Mouse (Mus musculus): ENCODE measurements at regions not wholly inside any gene's neighbourhood (a gene's known extent, or its start where the extent isn't known, plus 50 kb on each side); places are given as distances from the start of the nearest gene placed in this dataset.

DNA sequence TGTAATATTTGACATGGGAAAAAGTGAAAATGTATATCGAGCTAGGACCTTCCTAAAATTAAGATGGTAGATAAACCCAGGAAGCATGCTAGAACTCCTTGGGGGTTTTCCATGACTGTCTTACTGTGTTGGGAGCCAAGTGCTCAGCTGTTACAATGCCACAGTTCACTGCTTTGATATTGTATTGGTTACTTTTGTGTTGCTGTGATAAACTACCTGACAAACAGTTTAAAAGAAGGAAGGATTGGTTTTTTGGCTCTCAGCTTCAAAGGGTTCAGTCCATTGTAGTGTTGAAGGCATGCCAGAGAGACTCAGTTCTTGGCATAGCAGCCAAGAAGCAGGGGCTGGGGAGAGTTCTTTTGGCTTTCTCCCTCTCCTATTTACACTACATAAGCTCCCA is 272.1 kb upstream of the Fbxl7 start:
- Histone ChIP-seq H3K9ac (ENCODE audit: low read depth, low read length, severe bottlenecking) (no peak overlapping the region), H3K4me1 (ENCODE audit: control insufficient read depth, insufficient read depth, low read length) (no peaks in the 10 kb centered on the region), H3K27ac (replicated peaks; ENCODE audit: low read depth, low read length) (no peak overlapping the region), H3K4me3 (replicated peaks; ENCODE audit: low read length) (no peak overlapping the region), H3K27me3 (ENCODE audit: control insufficient read depth, insufficient read depth, low read length) (no peaks in the 10 kb centered on the region), H3K4me2 (replicated peaks; ENCODE audit: low read depth, low read length, severe bottlenecking) (no peak overlapping the region), H3K36me3 (ENCODE audit: control insufficient read depth, insufficient read depth, low read length) (no peaks in the 10 kb centered on the region), H3K9me3 (ENCODE audit: control insufficient read depth, low read length) (no peaks in the 10 kb centered on the region)
- no peak for TF ChIP-seq POLR2A (IDR thresholded peaks at IDR 0.05; ENCODE audit: borderline replicate concordance, extremely low read depth, insufficient read depth, insufficient read length)
- no peak for ATAC-seq (ENCODE audit: low FRiP score, low read depth)
- DNase-seq (ENCODE audit: low spot score), result no peak
- 74% methylated on average over 1 of the region's 1 CpGs for WGBS

DNA sequence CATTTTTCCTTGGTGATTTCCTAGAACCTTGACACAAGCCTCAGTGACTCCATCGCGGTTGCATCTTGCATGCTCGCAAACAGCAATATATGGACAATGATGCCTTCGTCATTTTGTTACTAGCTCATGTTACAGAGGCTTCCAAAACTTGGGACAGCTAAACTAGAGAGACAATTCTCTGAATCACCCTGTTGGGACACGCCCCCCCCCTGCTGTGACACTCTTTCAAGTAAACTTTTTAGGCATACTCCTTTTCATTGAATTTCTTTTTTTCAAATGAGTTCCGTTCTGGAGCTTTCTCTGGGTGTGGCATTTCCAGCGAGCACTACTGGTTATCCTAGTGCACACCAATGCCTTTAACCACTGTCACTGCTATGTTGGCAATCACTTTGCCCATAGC is 274.5 kb upstream of the Fbxl7 start:
- H3K4me2 ChIP-seq (replicated peaks; ENCODE audit: low read depth, low read length, severe bottlenecking), result no peak overlapping the region
- no peak overlapping the region for H3K4me3 ChIP-seq (replicated peaks; ENCODE audit: low read length)
- no peaks in the 10 kb centered on the region for H3K9me3 ChIP-seq (ENCODE audit: control insufficient read depth, low read length)
- H3K9ac ChIP-seq (ENCODE audit: low read depth, low read length, severe bottlenecking), result no peak overlapping the region
- no peak overlapping the region for H3K27ac ChIP-seq (replicated peaks; ENCODE audit: low read depth, low read length)
- no peaks in the 10 kb centered on the region for H3K36me3 ChIP-seq (ENCODE audit: control insufficient read depth, insufficient read depth, low read length)
- H3K4me1 ChIP-seq (ENCODE audit: control insufficient read depth, insufficient read depth, low read length), result no peaks in the 10 kb centered on the region
- DNase-seq (ENCODE audit: low spot score) (no peak), ATAC-seq (ENCODE audit: low FRiP score, low read depth) (no peak)
- H3K27me3 ChIP-seq (ENCODE audit: control insufficient read depth, insufficient read depth, low read length), result no peaks in the 10 kb centered on the region
- no peak for TF ChIP-seq POLR2A (IDR thresholded peaks at IDR 0.05; ENCODE audit: borderline replicate concordance, extremely low read depth, insufficient read depth, insufficient read length)
- WGBS, result 85% methylated on average over 7 of the region's 7 CpGs

DNA sequence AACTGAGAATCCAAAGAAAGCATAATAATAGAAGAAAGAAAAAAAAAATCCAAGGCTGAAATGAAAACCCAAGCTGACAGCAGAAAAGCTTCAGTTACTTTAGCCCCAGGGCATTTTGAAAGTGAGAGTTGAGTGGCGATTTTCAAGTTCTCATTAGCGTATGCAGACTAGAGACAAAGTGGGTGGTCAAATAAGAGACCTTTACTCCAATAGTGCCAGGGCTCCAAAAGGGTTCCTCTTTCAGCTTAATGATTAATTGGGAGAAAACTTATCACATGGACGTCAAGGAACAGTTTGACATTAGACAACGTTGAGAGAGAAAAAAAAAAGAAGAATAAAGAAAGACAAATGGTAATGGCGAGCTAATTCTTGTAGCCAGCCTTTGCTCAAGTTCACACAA is 278.1 kb upstream of the Fbxl7 start:
- DNase-seq (ENCODE audit: low spot score) (no peak), ATAC-seq (ENCODE audit: low FRiP score, low read depth) (no peak)

DNA sequence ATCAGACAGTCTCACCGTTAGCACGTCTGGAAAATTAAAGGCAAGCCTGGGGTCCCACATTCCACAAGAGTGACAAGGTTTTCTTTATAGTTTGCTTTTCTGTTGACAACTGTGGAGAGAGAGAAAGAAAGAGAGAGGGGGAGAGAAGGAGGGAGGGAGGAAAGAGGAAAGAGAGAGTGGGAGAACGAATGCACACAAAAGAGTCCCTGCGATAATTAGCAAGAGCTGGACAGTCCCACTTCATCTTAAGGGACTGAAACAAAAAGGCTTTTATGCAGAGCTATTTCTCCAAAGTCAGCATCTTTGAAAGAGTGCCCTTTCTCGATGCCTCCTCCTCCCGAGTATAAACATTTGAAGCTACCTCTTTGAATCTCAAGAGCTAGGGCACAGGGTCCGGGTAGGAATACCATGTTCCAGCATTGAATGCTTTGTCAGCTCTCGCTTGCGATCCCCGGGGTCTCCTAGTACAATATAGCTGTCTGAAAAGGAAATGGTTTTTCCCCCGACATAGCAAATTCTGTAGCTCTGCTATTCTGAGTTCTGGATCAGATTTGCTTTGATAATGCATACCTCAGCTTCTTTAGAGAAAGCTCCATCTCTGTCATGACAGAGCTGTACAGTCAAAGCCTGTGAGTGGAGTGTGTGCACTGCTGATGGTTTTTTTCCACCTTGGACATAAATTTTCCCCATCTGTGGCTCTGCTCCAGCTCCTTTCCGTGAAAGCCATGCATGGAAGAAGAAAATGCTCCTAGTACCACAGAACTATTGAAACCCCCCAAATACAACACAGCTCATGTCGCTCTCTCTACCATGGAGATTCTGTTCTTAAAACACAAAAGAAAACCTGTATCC is 282.9 kb upstream of the Fbxl7 start:
- WGBS, result 58% methylated on average over 13 of the region's 13 CpGs
- DNase-seq (ENCODE audit: low spot score), result no peak
- TF ChIP-seq POLR2A (IDR thresholded peaks at IDR 0.05; ENCODE audit: borderline replicate concordance, extremely low read depth, insufficient read depth, insufficient read length), result no peak
- Histone ChIP-seq H3K27ac (replicated peaks; ENCODE audit: low read depth, low read length) (no peak overlapping the region), H3K4me2 (replicated peaks; ENCODE audit: low read depth, low read length, severe bottlenecking) (peak overlapping the region; percentile 25; the same call in 1 of the 2 replicates), H3K4me3 (replicated peaks; ENCODE audit: low read length) (no peak overlapping the region), H3K27me3 (ENCODE audit: control insufficient read depth, insufficient read depth, low read length) (no peaks in the 10 kb centered on the region), H3K9ac (ENCODE audit: low read depth, low read length, severe bottlenecking) (no peak overlapping the region), H3K9me3 (ENCODE audit: control insufficient read depth, low read length) (0 out of 2 replicates have a peak, but pooled peaks cover 3% of the 10 kb centered on the region), H3K36me3 (ENCODE audit: control insufficient read depth, insufficient read depth, low read length) (no peaks in the 10 kb centered on the region), H3K4me1 (ENCODE audit: control insufficient read depth, insufficient read depth, low read length) (peaks cover 7% of the 10 kb centered on the region)
- ATAC-seq (ENCODE audit: low FRiP score, low read depth), result no peak

More for the DNA sequence above, 278.1 kb upstream of the Fbxl7 start:
- H3K9ac ChIP-seq (ENCODE audit: low read depth, low read length, severe bottlenecking), result no peak overlapping the region
- no peak overlapping the region for H3K27ac ChIP-seq (replicated peaks; ENCODE audit: low read depth, low read length)
- no peak overlapping the region for H3K4me3 ChIP-seq (replicated peaks; ENCODE audit: low read length)
- H3K4me2 ChIP-seq (replicated peaks; ENCODE audit: low read depth, low read length, severe bottlenecking), result no peak overlapping the region
- no peak for TF ChIP-seq POLR2A (IDR thresholded peaks at IDR 0.05; ENCODE audit: borderline replicate concordance, extremely low read depth, insufficient read depth, insufficient read length)
- no peaks in the 10 kb centered on the region for H3K27me3 ChIP-seq (ENCODE audit: control insufficient read depth, insufficient read depth, low read length)
- H3K36me3 ChIP-seq (ENCODE audit: control insufficient read depth, insufficient read depth, low read length), result no peaks in the 10 kb centered on the region
- WGBS, result 30% methylated on average over 5 of the region's 5 CpGs
- no peaks in the 10 kb centered on the region for H3K9me3 ChIP-seq (ENCODE audit: control insufficient read depth, low read length)
- peaks cover 5% of the 10 kb centered on the region for H3K4me1 ChIP-seq (ENCODE audit: control insufficient read depth, insufficient read depth, low read length)

DNA sequence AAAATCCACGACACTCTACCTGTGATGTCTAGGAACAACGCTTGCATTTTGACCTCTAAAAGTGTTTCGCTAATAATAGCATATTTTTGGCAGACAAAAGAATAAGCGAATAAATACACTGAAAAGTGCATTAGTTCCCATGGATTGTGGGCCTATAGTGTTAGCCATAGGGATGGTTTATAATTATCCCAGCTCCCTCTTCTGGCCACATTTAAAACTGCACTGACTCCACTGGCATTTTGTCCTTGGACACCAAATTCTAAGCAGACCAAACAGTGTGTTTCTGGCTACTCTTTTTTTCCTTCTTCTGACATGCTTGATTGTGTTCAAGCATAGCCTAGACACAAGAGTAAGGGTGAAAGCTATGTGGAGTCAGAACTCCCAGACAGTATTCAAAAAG is 276.8 kb upstream of the Ank start:
- Histone ChIP-seq H3K27me3 (ENCODE audit: control insufficient read depth, insufficient read depth, low read length) (no peaks in the 10 kb centered on the region), H3K4me1 (ENCODE audit: control insufficient read depth, insufficient read depth, low read length) (no peaks in the 10 kb centered on the region), H3K27ac (replicated peaks; ENCODE audit: low read depth, low read length) (no peak overlapping the region), H3K9me3 (ENCODE audit: control insufficient read depth, low read length) (no peaks in the 10 kb centered on the region), H3K36me3 (ENCODE audit: control insufficient read depth, insufficient read depth, low read length) (no peaks in the 10 kb centered on the region), H3K9ac (ENCODE audit: low read depth, low read length, severe bottlenecking) (no peak overlapping the region), H3K4me2 (replicated peaks; ENCODE audit: low read depth, low read length, severe bottlenecking) (no peak overlapping the region), H3K4me3 (replicated peaks; ENCODE audit: low read length) (no peak overlapping the region)
- DNase-seq (ENCODE audit: low spot score) (peak; percentile 85), ATAC-seq (ENCODE audit: low FRiP score, low read depth) (no peak)
- 48% methylated on average over 4 of the region's 4 CpGs for WGBS
- no peak for TF ChIP-seq POLR2A (IDR thresholded peaks at IDR 0.05; ENCODE audit: borderline replicate concordance, extremely low read depth, insufficient read depth, insufficient read length)

All from limb, embryonic 14.5 days (tissue).